ENCODE assay signal across 8 mouse cellular contexts in the genomic region with DNA sequence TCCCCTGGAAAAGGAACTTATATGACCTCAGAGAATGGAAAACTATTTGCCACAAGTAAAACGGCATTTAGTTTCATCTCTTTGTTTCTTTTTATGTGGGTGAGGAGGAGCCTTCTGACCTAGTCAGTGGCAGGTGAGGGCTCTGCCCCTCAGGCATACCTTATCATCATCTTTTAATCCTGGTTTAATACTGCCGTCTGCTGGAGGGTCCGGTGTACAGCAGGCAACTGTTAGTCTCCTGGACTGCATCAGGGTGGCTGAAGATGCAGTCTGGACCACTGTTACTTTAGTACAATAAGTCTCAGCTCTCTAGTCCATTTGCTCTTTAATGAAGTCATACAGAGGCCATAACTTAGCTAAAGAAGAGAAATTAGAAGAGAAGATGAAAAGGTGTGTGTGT. TPM values are rescaled to one million over a fixed set of nuclear protein-coding genes. Genes with fewer than 3 reads are reported as not detected.
DNase-seq lines count a peak whose midpoint lies in the region; ATAC-seq and TF ChIP-seq lines count a peak whose summit lies in the region.

No protein-coding gene starts in this region.

- H3K36me3 ChIP-seq in thymus, adult 2 months (ENCODE audit: control insufficient read depth, insufficient read depth, low read length), result no peaks in the 10 kb centered on the region
- H3K36me3 ChIP-seq in forebrain, embryonic 16.5 days (ENCODE audit: control insufficient read depth, insufficient read depth), result no peaks in the 10 kb centered on the region

- no peak for TF ChIP-seq POLR2A in thymus, adult 2 months (IDR thresholded peaks at IDR 0.05; ENCODE audit: control insufficient read depth, extremely low read depth, insufficient read depth, low read length, poor library complexity)

- DNase-seq in thymus, adult 2 months, result peak; percentile 66
- no peak for DNase-seq in thymus, adult 18-20 months
- DNase-seq in c-Kit-positive CD71-positive TER-119-positive erythroid progenitor cells, embryonic 14.5 days (ENCODE audit: low spot score), result peak; percentile 44
- DNase-seq in kidney, adult 18-20 months, result peak; percentile 69
- peak; percentile 58 for DNase-seq in left cerebral cortex, postnatal 4 days
- peak; percentile 83 for DNase-seq in naive thymus-derived CD4-positive, alpha-beta T cell, adult 2 months (ENCODE audit: low read depth)
- DNase-seq in thymus, postnatal 14 days, result peak; percentile 63

- WGBS in thymus, adult 2 months, result 6% methylated on average over 3 of the region's 3 CpGs
- 15% methylated on average over 3 of the region's 3 CpGs for WGBS in forebrain, embryonic 16.5 days

- ATAC-seq in forebrain, embryonic 16.5 days, result peak; percentile 87

- no peak overlapping the region for H3K9ac ChIP-seq in forebrain, embryonic 16.5 days (replicated peaks; ENCODE audit: low read depth, low read length)

- intact Hi-C loops in left cerebral cortex, postnatal 4 days (cut with DNase I), result loop anchor here (1.0 kb wide), 1 partner anchor 218 kb away; no protein-coding TSS in a partner anchor

- H3K4me3 ChIP-seq in thymus, adult 2 months (ENCODE audit: control insufficient read depth, insufficient read depth, low read length), result no peak overlapping the region
- H3K4me3 ChIP-seq in forebrain, embryonic 16.5 days (replicated peaks; ENCODE audit: low read length), result no peak overlapping the region

- TF ChIP-seq CTCF in thymus, adult 2 months (IDR thresholded peaks at IDR 0.05; ENCODE audit: borderline replicate concordance, control insufficient read depth, extremely low read depth, insufficient read depth, low read length, poor library complexity), result no peak

- H3K27ac ChIP-seq in thymus, adult 2 months (ENCODE audit: control insufficient read depth, insufficient read depth, low read length), result no peak overlapping the region
- H3K27ac ChIP-seq in forebrain, embryonic 16.5 days (ENCODE audit: low read length), result no peak overlapping the region

- no peaks in the 10 kb centered on the region for H3K9me3 ChIP-seq in forebrain, embryonic 16.5 days (ENCODE audit: control insufficient read depth, low read length)

- H3K4me2 ChIP-seq in forebrain, embryonic 16.5 days (ENCODE audit: low read length), result no peak overlapping the region

- H3K4me1 ChIP-seq in thymus, adult 2 months (replicated peaks; ENCODE audit: control insufficient read depth, insufficient read depth, low read length), result no peaks in the 10 kb centered on the region; the same call in 1 of the 2 replicates
- H3K4me1 ChIP-seq in forebrain, embryonic 16.5 days (replicated peaks; ENCODE audit: control insufficient read depth, insufficient read depth, low read length), result no peaks in the 10 kb centered on the region

- H3K27me3 ChIP-seq in thymus, adult 2 months (ENCODE audit: control insufficient read depth, insufficient read depth, low read length), result no peaks in the 10 kb centered on the region
- H3K27me3 ChIP-seq in forebrain, embryonic 16.5 days (replicated peaks; ENCODE audit: control insufficient read depth, insufficient read depth, low read length), result no peaks in the 10 kb centered on the region

RNA-seq across cellular contexts. Expression of a gene that starts 26.9 kb away (rescaled TPM):
- polyA plus RNA-seq in thymus, adult 2 months (2012; rRNA removed), result 0.20 TPM in 1 of 2 replicates, not detected in the other
- not detected in 2 replicates for polyA plus RNA-seq in forebrain, embryonic 16.5 days (2015; fragmentation: Nextera tagmentation; extraction: Ambion mirVana)
- not detected for total RNA-seq in left cerebral cortex, postnatal 4 days (2021)

Comparison
In these comparisons a context has a peak if more than half of its experiments do, and no peak if none do; other contexts are left out.
1. DNase-seq: peak in thymus, adult 2 months (single experiment), c-Kit-positive CD71-positive TER-119-positive erythroid progenitor cells, embryonic 14.5 days (single experiment), kidney, adult 18-20 months (single experiment), left cerebral cortex, postnatal 4 days (single experiment), naive thymus-derived CD4-positive, alpha-beta T cell, adult 2 months (single experiment) and thymus, postnatal 14 days (single experiment); none in thymus, adult 18-20 months (0 of 2).